In the genomic region with DNA sequence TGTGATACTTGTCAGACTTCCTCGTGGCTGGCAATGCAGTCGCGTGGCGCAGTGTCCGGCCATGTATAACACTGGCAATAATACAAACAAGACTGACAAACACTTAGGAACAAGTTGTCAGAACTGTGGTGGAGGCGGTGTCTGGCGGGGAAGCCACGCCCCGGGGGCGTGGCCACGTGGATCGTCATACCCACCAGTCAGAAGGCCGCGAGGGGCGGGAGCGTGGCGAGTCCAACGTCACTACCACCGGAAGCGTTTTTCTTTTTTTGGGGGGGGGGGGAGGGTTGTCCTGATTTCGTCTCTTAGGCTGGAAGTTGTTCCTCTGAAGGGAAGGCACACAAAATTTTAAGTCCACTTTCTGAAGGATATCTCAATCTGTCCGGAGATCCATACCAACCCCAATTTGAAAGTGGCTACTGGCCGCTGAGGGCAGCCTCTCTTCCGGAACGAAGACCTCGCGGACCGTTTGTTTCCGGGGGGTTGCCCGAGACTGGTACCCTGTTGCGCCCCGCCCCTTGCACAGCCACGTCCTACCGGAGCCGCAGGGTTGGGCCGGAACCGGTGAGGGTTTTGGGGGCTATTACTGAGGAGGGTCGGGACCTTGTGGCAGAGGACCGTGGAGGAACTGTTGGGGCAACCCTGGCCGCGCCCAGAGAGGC, we compare ENCODE assay signal across 1 mouse cellular context.
TF ChIP-seq lines count a peak whose summit lies in the region.

A gene (plus strand): TSS at position 340 of the 659 bp plus-strand sequence.

TF ChIP-seq in CH12.LX, 34 proteins besides CTCF, POLR2A, EP300 and RAD21 (continued from another document):
- TF ChIP-seq IRF4 (IDR thresholded peaks at IDR 0.05; ENCODE audit: low read depth, low read length) (peak; percentile 52; the same call in 1 of the 2 replicates), POLR2AphosphoS2 (IDR thresholded peaks at IDR 0.05; ENCODE audit: low read depth, low read length) (peak; percentile 42; the same call in 1 of the 2 replicates), JUND (conservative IDR thresholded peaks at IDR 0.05; ENCODE audit: low read depth, low read length) (no peak; the same call in 1 of the 2 replicates), MAFK (IDR thresholded peaks at IDR 0.05; ENCODE audit: insufficient replicate concordance, low read length) (no peak), ELF1 (IDR thresholded peaks at IDR 0.05; ENCODE audit: low read depth, low read length) (peak; percentile 79), CHD2 (IDR thresholded peaks at IDR 0.05; ENCODE audit: low read length) (peak; percentile 78), MXI1 (IDR thresholded peaks at IDR 0.05; ENCODE audit: low read depth, low read length) (peak; percentile 75), USF2 (conservative IDR thresholded peaks at IDR 0.05; ENCODE audit: low read depth, low read length) (0 out of 2 replicates have a peak, but pooled peaks have one; percentile 19), MAX (IDR thresholded peaks at IDR 0.05; ENCODE audit: low read length) (peak; percentile 83), CHD1 (IDR thresholded peaks at IDR 0.05; ENCODE audit: low read depth, low read length) (no peak), MYC (IDR thresholded peaks at IDR 0.05; ENCODE audit: low read depth, low read length) (peak; percentile 52; the same call in 1 of the 2 replicates), ZMIZ1 (IDR thresholded peaks at IDR 0.05; ENCODE audit: low read depth, low read length) (peak; percentile 34; the same call in 1 of the 2 replicates), RCOR1 (conservative IDR thresholded peaks at IDR 0.05; ENCODE audit: low read depth, low read length) (no peak), ZC3H11A (IDR thresholded peaks at IDR 0.05; ENCODE audit: low read depth, low read length) (no peak), TBP (conservative IDR thresholded peaks at IDR 0.05; ENCODE audit: low read depth, low read length) (peak; percentile 64), SIN3A (IDR thresholded peaks at IDR 0.05; ENCODE audit: low read length) (peak; percentile 97), JUN (IDR thresholded peaks at IDR 0.05; ENCODE audit: insufficient read depth, low read depth, low read length) (no peak), BHLHE40 (IDR thresholded peaks at IDR 0.05; ENCODE audit: low read depth, low read length) (no peak), HCFC1 (IDR thresholded peaks at IDR 0.05; ENCODE audit: low read depth, low read length) (peak; percentile 90), E2F4 (IDR thresholded peaks at IDR 0.05; ENCODE audit: insufficient replicate concordance, low read depth, low read length) (no peak)
